Mouse (Mus musculus): ENCODE data around the gene Mat1a. TPM values are rescaled to one million over a fixed set of nuclear protein-coding genes. Genes with fewer than 3 reads are reported as not detected.

Mat1a gene
- total RNA-seq, 2 experiments from 2014 or later: not detected

DNA sequence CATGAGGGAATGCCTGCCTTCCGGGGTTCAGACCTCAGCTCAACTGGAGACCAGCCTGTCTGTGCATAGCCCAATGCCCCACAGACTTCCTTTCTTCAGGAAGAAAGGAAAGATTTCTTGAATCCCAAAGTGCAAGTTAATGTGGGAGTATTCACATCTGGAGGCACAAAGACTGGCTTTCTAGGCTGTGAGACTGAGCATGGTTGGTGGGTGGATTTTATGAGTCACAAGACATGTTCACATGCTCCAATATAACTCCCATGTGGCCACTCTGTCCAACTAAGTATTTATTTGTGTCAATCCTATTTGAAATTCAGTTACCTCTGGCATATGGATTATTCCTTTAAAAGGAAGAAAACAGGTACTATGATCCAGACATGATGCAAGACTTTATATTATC is 6.1 kb upstream of the Mat1a start:
- no peak for DNase-seq (ENCODE audit: extremely low spot score in 1 of 2, low spot score in 2 of 2)
- intact Hi-C loops (cut with DNase I): no loop called here
- Histone ChIP-seq H3K4me3 (no peak overlapping the region), H3K27ac (peak overlapping the region; percentile 44; the same call in 1 of the 2 replicates)
- TF ChIP-seq CTCF (IDR thresholded peaks at IDR 0.05): no peak

DNA sequence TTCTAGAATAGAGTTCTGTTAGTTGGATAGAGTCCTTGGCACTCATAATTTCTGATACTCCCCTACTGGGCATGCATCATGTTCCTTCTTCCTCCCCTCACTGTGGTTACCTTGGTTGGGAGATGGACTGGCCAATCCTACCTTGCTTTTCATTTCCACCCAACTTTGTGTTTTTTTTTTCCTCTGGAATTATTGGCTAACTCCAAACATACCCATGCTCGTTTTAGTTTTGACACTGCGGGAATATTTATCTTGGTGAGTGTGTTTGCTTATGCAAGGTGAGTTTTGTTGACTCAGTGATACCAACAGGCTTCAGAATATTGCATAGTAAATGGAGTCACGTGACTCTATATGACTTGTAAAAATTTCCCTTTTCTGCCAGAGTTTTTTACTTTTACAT is 4.1 kb upstream of the Mat1a start:
- intact Hi-C loops (cut with DNase I): no loop called here
- DNase-seq (ENCODE audit: extremely low spot score in 1 of 2, low spot score in 2 of 2): no peak
- no peak overlapping the region for H3K4me3 ChIP-seq
- no peak for TF ChIP-seq CTCF (IDR thresholded peaks at IDR 0.05)
- H3K27ac ChIP-seq: no peak overlapping the region

DNA sequence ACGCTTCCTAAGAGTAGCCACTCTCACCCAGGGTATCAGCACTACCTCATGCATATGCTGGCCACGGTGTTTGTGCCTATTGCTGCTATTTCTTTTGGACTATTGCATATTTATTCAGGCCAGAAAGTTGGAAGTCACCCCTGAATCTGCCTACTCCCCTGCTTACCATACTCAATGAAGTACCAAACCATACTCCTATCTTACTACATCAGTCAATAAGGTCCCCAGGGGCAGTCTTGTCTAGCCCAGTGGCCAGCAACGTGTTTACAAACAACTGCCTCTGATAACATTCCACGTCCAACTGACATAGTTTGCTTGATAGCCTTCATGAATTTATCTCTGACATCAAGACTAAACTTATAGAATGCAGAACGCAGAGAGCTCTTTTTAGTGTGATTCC is 3.6 kb upstream of the Mat1a start:
- DNase-seq (ENCODE audit: extremely low spot score in 1 of 2, low spot score in 2 of 2): no peak
- H3K4me3 ChIP-seq: no peak overlapping the region
- H3K27ac ChIP-seq: no peak overlapping the region
- no peak for TF ChIP-seq CTCF (IDR thresholded peaks at IDR 0.05)
- intact Hi-C loops (cut with DNase I): no loop called here

DNA sequence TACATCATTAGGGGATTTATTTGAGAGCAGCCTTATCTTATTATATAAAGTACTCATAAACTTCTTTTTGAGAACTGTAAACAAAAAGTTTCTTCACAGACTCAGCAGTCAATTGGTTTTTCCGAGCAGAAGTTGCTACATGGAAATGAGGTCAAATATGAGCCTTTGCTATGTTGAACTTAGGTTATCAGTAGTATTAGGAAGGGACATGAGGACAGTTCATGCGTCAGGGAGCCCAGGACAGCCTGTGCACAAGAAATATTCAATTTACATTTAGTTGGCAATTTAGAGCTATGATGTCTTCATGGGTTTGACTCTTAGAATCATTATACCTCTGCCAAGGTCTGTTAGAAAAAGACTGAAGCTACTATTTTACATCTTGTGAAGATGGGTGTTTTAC is 2.6 kb upstream of the Mat1a start:
- intact Hi-C loops (cut with DNase I): no loop called here
- Histone ChIP-seq H3K27ac (no peak overlapping the region), H3K4me3 (no peak overlapping the region)
- no peak for TF ChIP-seq CTCF (IDR thresholded peaks at IDR 0.05)
- DNase-seq (ENCODE audit: extremely low spot score in 1 of 2, low spot score in 2 of 2): no peak

DNA sequence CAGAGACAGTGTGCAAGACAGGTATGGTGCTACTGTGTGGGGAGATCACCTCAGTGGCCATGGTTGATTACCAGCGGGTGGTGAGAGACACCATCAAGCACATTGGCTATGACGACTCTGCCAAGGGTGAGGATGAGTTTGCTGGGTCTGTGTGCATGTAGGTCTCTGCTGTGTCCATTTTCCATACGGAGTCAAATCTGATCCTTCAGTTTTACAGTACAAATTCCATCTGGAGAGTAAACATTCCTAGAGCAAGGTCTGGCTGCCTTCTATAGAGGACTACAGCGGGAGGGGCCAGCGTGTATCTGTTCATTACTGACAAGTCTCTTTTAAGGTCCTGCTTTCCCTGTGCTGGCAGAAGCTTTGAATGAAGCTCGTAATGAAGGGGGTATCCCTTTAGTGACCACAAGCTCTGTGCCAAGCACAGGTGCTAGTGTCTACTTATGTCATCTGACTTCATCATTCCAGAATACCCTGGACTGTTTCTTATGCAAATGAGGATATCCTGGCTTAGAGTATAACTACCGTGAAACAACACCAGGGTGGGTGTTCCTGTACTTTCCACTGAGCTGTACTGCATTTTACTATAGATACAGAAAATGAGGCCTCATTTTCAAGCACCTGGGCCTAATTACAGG is 6.3 kb downstream of the Mat1a start:
- no peak overlapping the region for H3K27ac ChIP-seq
- DNase-seq (ENCODE audit: extremely low spot score in 1 of 2, low spot score in 2 of 2): no peak
- TF ChIP-seq CTCF (IDR thresholded peaks at IDR 0.05): no peak
- intact Hi-C loops (cut with DNase I): no loop called here
- no peak overlapping the region for H3K4me3 ChIP-seq

DNA sequence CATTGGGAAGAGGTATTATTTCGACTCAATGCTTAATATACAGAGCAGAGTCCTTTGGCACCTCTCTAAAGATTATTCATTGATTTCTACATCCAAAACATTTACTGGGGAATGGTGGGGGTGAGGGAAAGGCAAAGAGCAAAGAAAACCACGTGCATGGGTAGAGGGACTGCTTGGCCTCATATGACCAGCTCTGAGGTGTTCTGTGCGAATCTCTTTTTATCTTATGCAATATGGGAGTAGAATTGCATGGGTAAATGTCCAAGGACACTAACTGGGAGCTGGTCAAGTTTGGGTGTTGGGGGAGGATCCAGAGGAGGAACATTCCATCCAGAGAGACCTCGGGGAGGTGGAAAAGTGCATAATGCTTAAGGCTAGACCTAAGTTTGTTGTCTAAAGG is 8.1 kb downstream of the Mat1a start:
- no peak overlapping the region for H3K27ac ChIP-seq
- no peak overlapping the region for H3K4me3 ChIP-seq
- DNase-seq (ENCODE audit: extremely low spot score in 1 of 2, low spot score in 2 of 2): no peak
- intact Hi-C loops (cut with DNase I): no loop called here
- TF ChIP-seq CTCF (IDR thresholded peaks at IDR 0.05): no peak

DNA sequence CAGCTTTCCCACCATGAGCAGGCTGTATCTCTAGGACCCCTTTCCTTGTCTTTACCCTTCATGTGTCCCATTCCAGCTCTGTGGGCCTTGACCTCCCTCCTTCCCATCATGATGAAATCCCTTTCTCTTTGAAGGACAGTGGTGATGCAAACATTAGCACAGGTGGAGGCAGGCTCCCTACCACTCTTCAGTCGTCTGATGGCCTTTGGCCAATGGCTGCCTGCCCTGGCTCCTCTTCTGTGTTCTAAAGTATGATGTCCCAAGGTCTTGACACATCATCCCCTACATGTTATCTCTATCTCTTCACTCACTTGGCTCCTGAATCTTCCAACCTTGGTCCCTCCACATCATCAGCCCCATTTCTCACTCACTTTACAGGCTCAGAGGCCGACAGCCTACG is 11.4 kb downstream of the Mat1a start:
- no peak for DNase-seq (ENCODE audit: extremely low spot score in 1 of 2, low spot score in 2 of 2)
- intact Hi-C loops (cut with DNase I): no loop called here
- no peak overlapping the region for H3K4me3 ChIP-seq
- no peak overlapping the region for H3K27ac ChIP-seq
- TF ChIP-seq CTCF (IDR thresholded peaks at IDR 0.05): no peak

DNA sequence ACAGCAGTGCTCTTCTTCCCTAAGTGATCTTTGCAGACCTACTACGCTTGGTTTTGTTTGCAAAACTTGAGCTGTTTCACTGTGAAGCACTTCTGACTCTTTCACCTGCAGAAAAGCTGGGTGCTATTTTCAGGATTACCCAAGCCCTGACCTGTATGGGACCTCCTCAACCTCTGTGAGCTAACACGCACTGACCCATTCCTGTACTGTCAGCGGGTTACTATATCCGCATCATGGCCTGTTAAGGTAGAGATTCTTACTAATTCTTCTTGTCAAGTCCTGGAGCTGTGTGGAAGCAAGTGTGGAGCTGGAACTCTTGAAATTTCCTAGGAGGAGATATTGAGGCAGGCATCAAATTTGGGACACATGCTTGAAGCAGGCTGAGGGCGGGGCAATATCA is 19.8 kb downstream of the Mat1a start:
- Histone ChIP-seq H3K4me3 (no peak overlapping the region), H3K27ac (no peak overlapping the region)
- intact Hi-C loops (cut with DNase I): no loop called here
- no peak for TF ChIP-seq CTCF (IDR thresholded peaks at IDR 0.05)
- DNase-seq (ENCODE audit: extremely low spot score in 1 of 2, low spot score in 2 of 2): no peak

DNA sequence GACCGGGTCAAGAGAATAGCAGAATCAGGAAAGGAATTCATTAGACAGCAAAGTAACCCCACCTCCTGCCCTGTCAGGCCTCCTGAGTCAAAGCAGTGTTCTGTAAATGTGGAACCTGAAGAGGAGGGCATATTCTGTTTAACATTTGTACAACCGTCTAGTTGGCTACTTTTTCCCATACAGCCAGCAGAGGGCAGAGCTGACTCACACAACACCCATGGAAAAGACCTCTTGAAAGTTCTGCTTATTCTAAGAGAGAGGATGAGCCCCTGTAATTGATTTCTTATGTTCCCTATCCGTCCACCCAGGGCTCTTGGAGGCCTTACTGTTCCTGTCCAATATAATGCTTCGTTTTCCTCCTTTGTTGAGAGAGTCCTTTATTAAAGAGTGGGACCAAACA is 23.2 kb downstream of the Mat1a start:
- peak; percentile 69 for TF ChIP-seq CTCF (IDR thresholded peaks at IDR 0.05)
- DNase-seq (ENCODE audit: extremely low spot score in 1 of 2, low spot score in 2 of 2): peak in 1 of 2 experiments; percentile 14
- Histone ChIP-seq H3K27ac (no peak overlapping the region), H3K4me3 (no peak overlapping the region)
- intact Hi-C loops (cut with DNase I): loop anchor here (1.0 kb wide), 1 partner anchor 34 kb away; no protein-coding TSS in a partner anchor

DNA sequence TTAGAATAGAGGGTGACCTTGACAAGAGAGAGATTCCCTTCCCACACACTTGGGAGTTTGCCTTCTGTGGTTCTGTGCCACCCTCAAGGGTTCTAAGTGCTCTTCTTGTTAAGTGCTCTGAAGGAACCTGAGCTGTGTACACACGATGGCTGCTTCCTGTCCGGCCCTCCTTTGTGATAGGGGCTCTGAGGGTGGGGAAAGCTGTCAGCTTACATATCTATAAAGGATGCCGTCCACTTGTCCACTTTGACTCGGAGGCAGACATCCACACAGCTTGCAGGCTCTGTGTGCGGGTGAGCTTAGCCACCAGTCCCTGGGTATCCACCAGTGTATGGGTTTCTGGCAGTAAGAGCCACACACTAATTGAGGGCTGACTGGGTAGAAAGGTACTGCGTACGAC is 26.7 kb downstream of the Mat1a start, which contains the start of gene Sftpa1:
Sftpa1 (plus strand) TSS at position 243 of the 400 bp plus-strand sequence.
- TF ChIP-seq CTCF (IDR thresholded peaks at IDR 0.05): no peak
- intact Hi-C loops (cut with DNase I): no loop called here
- no peak within 1 kb of the TSS for H3K4me3 ChIP-seq
- no peak within 1 kb of the TSS for H3K27ac ChIP-seq
- no peak for DNase-seq (ENCODE audit: extremely low spot score in 1 of 2, low spot score in 2 of 2)

DNA sequence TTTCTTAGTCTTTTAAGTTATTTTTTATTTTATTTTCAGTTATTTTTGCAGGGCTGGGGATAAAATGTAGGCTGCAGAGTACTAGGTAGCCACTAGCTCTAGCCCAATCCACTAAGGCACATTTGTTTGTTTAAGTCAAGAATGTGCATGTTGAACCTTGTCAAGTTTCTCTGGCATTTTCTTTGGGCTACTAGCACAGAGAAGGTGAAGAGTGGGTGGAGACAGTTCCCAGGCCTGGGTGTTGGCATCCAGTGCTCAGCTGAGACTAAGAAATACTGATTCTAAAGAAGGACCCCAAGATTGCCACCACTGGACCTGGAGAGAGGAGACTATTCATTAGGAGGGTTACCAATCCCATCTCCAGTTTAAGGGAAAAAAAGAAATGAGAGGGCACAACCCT is 32.2 kb downstream of the Mat1a start:
- intact Hi-C loops (cut with DNase I): no loop called here
- Histone ChIP-seq H3K4me3 (no peak overlapping the region), H3K27ac (no peak overlapping the region)
- TF ChIP-seq CTCF (IDR thresholded peaks at IDR 0.05): no peak
- no peak for DNase-seq (ENCODE audit: extremely low spot score in 1 of 2, low spot score in 2 of 2)

DNA sequence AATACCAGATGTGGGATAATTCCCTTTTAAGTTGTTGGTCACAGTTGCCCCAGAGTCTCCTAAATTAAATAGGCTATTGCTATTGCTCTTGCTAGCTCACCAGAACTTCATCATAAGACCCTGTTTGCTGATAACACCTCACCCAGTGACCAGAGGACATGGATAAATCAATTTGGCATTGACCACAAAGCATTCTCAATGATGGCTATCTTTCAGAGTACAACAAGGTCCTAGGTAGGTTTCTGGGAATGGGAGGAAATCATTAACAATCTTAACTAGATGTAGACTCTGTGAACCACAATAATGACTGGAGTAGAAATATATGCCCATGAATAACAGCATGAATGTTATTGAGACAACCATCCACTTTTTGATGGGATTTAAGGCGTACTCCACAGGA is 35.9 kb downstream of the Mat1a start:
- TF ChIP-seq CTCF (IDR thresholded peaks at IDR 0.05): no peak
- no peak overlapping the region for H3K27ac ChIP-seq
- DNase-seq (ENCODE audit: extremely low spot score in 1 of 2, low spot score in 2 of 2): no peak
- intact Hi-C loops (cut with DNase I): no loop called here
- no peak overlapping the region for H3K4me3 ChIP-seq

DNA sequence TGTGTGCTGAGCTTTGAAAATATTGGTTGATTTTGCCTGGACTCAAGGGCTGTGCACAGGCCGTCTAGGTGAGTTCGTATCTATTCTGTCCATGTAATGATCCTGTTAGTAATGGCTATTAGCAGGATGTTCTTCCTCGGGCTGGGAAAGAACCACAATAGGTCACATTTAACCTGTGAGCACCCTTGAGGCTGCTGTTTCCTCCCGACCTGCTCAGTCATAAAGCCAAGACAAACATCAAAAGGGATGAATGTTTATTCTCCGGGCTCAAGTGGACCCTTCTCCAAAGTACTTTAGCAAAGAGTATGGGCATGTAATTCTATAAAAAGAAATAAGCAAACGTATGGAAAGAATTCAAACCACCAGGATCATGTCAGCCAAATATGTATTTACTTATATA is 41.2 kb downstream of the Mat1a start:
- TF ChIP-seq CTCF (IDR thresholded peaks at IDR 0.05): no peak
- intact Hi-C loops (cut with DNase I): no loop called here
- DNase-seq (ENCODE audit: extremely low spot score in 1 of 2, low spot score in 2 of 2): no peak
- no peak overlapping the region for H3K27ac ChIP-seq
- no peak overlapping the region for H3K4me3 ChIP-seq
